ENCODE assay signal across 10 mouse cellular contexts in genomic region chr4:119986580-119987291, GRCm38 (mm10).
DNase-seq lines count a peak whose midpoint lies in the region; ATAC-seq and TF ChIP-seq lines count a peak whose summit lies in the region.
"Had no signal": no experiment of that assay in that cellular context is flagged by ENCODE, and none has a peak within 500 bp of the region (broad histone marks: within the 10 kb centered on the region; RNA-seq: fewer than 3 reads in every experiment).

No protein-coding gene starts in this region.

- H3K27ac ChIP-seq in layer of hippocampus, adult 2 months, result peak overlapping the region; percentile 88
- peak overlapping the region; percentile 52 for H3K27ac ChIP-seq in neural tube, embryonic 14.5 days (ENCODE audit: low read depth, low read length)
- H3K27ac ChIP-seq: stomach, embryonic 15.5 days had no signal

- no peaks in the 10 kb centered on the region for H3K36me3 ChIP-seq in neural tube, embryonic 14.5 days (ENCODE audit: control insufficient read depth, insufficient read depth, low read length)
- H3K36me3 ChIP-seq: stomach, embryonic 15.5 days had no signal

- no peaks in the 10 kb centered on the region for H3K27me3 ChIP-seq in neural tube, embryonic 14.5 days (ENCODE audit: control insufficient read depth, insufficient read depth, low read length)
- H3K27me3 ChIP-seq: stomach, embryonic 15.5 days had no signal

- no peak overlapping the region for H3K4me3 ChIP-seq in layer of hippocampus, adult 2 months
- no peak overlapping the region for H3K4me3 ChIP-seq in neural tube, embryonic 14.5 days (ENCODE audit: low read depth, low read length)
- H3K4me3 ChIP-seq: stomach, embryonic 15.5 days had no signal

- TF ChIP-seq CTCF in layer of hippocampus, adult 2 months (conservative IDR thresholded peaks at IDR 0.05), result no peak

- peak; percentile 54; the same call in 1 of the 2 replicates for ATAC-seq in neural tube, embryonic 14.5 days (ENCODE audit: low read depth)
- ATAC-seq: activated CD4-positive, CD25-positive, alpha-beta regulatory T cell, adult 4 months had no signal

- peak; percentile 88 for DNase-seq in left cerebral cortex, postnatal 4 days
- DNase-seq in left cerebral cortex, adult 11 months (ENCODE audit: low spot score), result no peak
- peak; percentile 92 to 94 for DNase-seq in cerebellum, postnatal 10 days
- peak; percentile 51 to 66 for DNase-seq in layer of hippocampus, adult 2 months (ENCODE audit: low spot score in 2 of 2)
- no peak for DNase-seq in gastrocnemius, postnatal 14 days
- no peak for DNase-seq in spleen, postnatal 14 days (ENCODE audit: low spot score in 2 of 2)
- DNase-seq in urinary bladder, postnatal 10 days (ENCODE audit: low spot score), result no peak

- intact Hi-C loops in left cerebral cortex, postnatal 4 days (cut with DNase I), result no loop called here
- intact Hi-C loops in gastrocnemius, postnatal 14 days (cut with DNase I; ENCODE audit: low total_unique reads), result no loop called here

- 18% methylated on average over 5 of the region's 5 CpGs for WGBS in neural tube, embryonic 14.5 days

- H3K4me1 ChIP-seq in neural tube, embryonic 14.5 days (ENCODE audit: control insufficient read depth, insufficient read depth, low read length), result peaks cover 16% of the 10 kb centered on the region
- H3K4me1 ChIP-seq: stomach, embryonic 15.5 days had no signal

- no peaks in the 10 kb centered on the region for H3K9me3 ChIP-seq in neural tube, embryonic 14.5 days (ENCODE audit: control insufficient read depth, low read length)
- H3K9me3 ChIP-seq: stomach, embryonic 15.5 days had no signal

- H3K4me2 ChIP-seq in neural tube, embryonic 14.5 days (ENCODE audit: low read depth, low read length), result no peak overlapping the region
- H3K4me2 ChIP-seq: stomach, embryonic 15.5 days had no signal

- 0 out of 2 replicates have a peak overlapping the region, but pooled peaks have one; percentile 16 for H3K9ac ChIP-seq in neural tube, embryonic 14.5 days (replicated peaks; ENCODE audit: low read depth, low read length)
- H3K9ac ChIP-seq: stomach, embryonic 15.5 days had no signal

Comparison
In these comparisons a context has a peak if more than half of its experiments do, and no peak if none do; other contexts are left out.
1. DNase-seq: peak in left cerebral cortex, postnatal 4 days (single experiment), cerebellum, postnatal 10 days (2 of 2) and layer of hippocampus, adult 2 months (2 of 2); none in left cerebral cortex, adult 11 months (single experiment), gastrocnemius, postnatal 14 days (single experiment), spleen, postnatal 14 days (0 of 2) and urinary bladder, postnatal 10 days (single experiment).